Mouse (Mus musculus) CH12.LX (cell line): ENCODE data around the gene Rbm47.

Experiments
- BHLHE40 ChIP-seq: IDR thresholded peaks from 2 replicates; pipeline ENCODE4 v1.6.1; 2011; ENCODE audit warnings: mild to moderate bottlenecking, low read depth, low read length, improper control_type of control experiment
- CTCF ChIP-seq, 2 experiments: IDR thresholded peaks in 1 of 2; conservative IDR thresholded peaks in 1 of 2; 2 replicates each; pipeline ENCODE4 v1.5.1; 2011 to 2012; ENCODE audit warnings: low read depth in 2 of 2, low read length in 2 of 2, improper control_type of control experiment in 1 of 2, inconsistent platforms in 1 of 2, mild to moderate bottlenecking in 1 of 2, moderate library complexity in 1 of 2
- EP300 ChIP-seq: IDR thresholded peaks from 2 replicates; pipeline ENCODE4 v1.6.1; 2011; ENCODE audit warnings: low read length, improper control_type of control experiment
- ETS1 ChIP-seq: conservative IDR thresholded peaks from 2 replicates; pipeline ENCODE4 v1.6.1; 2012; ENCODE audit warnings: low read depth, mild to moderate bottlenecking, inconsistent platforms, low read length, improper control_type of control experiment, moderate library complexity
- POLR2A ChIP-seq: IDR thresholded peaks from 2 replicates; pipeline ENCODE4 v1.6.1; 2011; ENCODE audit warnings: low read depth, mild to moderate bottlenecking, improper control_type of control experiment, low read length
- RAD21 ChIP-seq: IDR thresholded peaks from 2 replicates; pipeline ENCODE4 v1.6.1; 2011; ENCODE audit warnings: low read depth, mild to moderate bottlenecking, low read length, improper control_type of control experiment, moderate library complexity
- TCF12 ChIP-seq: IDR thresholded peaks from 2 replicates; pipeline ENCODE4 v1.6.1; 2014; ENCODE audit warnings: low read depth, mild to moderate bottlenecking, inconsistent platforms, low read length, improper control_type of control experiment
- UBTF ChIP-seq: IDR thresholded peaks from 2 replicates; pipeline ENCODE4 v1.6.1; 2012; ENCODE audit warnings: low read depth, mild to moderate bottlenecking, inconsistent platforms, low read length, improper control_type of control experiment, moderate library complexity

- TF ChIP-seq EP300 (no peak), TCF12 (no peak), RAD21 (no peak), BHLHE40 (0 out of 2 replicates have a peak, but pooled peaks have one; percentile 40), CTCF (conservative IDR thresholded peaks at IDR 0.05 in 1 of 2, IDR thresholded peaks at IDR 0.05 in 1 of 2; ENCODE audit: low read depth in 2 of 2, low read length in 2 of 2) (no peak), ETS1 (peak; percentile 29; the same call in 1 of the 2 replicates), UBTF (no peak; the same call in 1 of the 2 replicates), POLR2A (no peak; the same call in 1 of the 2 replicates)
Observed at GRCm38 (mm10) chr5:66081443-66082228, 91.3 kb downstream of the Rbm47 start.
